Mouse (Mus musculus): Measurements from ENCODE around the gene Prom2. TPM values are rescaled to one million over a fixed set of nuclear protein-coding genes. Genes with fewer than 3 reads are reported as not detected.

Gene Prom2
- polyA plus RNA-seq, 1 experiment from 2014 or later: 17.2 TPM

DNA sequence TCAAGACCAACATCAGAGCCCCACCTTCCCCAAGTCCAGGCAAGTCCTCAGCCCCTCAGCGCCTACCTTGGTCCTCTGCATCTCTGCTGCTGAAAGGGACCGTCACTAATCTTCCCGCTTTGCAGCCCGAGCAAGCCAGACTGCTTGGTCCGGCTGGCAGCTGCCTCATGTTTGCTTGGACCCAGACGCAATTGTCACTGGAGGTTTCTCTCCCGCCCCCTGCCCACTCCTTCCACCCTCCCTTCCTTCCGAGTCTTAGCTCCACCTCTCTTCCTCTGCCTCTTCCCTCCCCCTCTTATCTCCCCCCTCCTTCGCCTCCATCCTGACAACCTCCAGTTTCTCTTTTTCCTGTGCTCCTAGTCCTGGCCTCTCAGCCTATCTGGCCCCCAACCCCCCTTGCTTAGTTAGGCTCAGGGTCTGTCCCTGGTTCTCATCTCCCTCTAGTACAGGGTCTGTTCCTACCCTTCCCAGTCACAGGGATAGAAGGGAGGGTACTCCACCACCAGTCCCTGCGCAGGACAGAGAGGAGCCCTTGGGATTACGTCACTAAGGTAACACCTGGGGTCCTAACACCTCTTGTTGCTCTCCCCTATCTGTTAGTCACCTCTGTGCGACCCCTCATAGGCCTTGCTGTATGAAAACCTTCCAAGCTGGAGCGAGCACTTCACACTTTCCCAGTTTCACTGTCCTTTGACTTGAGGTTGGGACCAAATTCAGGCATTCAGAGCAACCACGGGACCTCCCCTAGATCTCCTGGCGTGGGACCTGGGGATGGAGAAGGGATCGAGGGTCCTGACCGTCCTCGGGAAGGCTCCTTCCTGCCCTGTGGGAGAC lies 19.9 kb downstream of the Prom2 start:
- Histone ChIP-seq H3K9ac (ENCODE audit: low read length) (peak overlapping the region; percentile 45), H3K4me2 (replicated peaks; ENCODE audit: low read depth) (peak overlapping the region; percentile 49)
- DNase-seq (ENCODE audit: low spot score): peak; percentile 25

GRCm38 (mm10) chr2:127520123-127520522 lies 21.1 kb downstream of the Prom2 start:
- no peak overlapping the region for H3K4me3 ChIP-seq (ENCODE audit: low read depth, low read length)
- ATAC-seq (ENCODE audit: low FRiP score, low TSS enrichment) (no peak), DNase-seq (ENCODE audit: low spot score) (no peak)
- no peaks in the 10 kb centered on the region for H3K36me3 ChIP-seq (ENCODE audit: control insufficient read depth, insufficient read depth, low read length)
- TF ChIP-seq CTCF (IDR thresholded peaks at IDR 0.05; ENCODE audit: low read depth) (no peak), EP300 (optimal IDR thresholded peaks at IDR 0.05) (no peak)
- no peaks in the 10 kb centered on the region for H3K27me3 ChIP-seq (ENCODE audit: control insufficient read depth, insufficient read depth, low read length)
- H3K9me3 ChIP-seq (ENCODE audit: control insufficient read depth, low read length): no peaks in the 10 kb centered on the region
- no peak overlapping the region for H3K27ac ChIP-seq (replicated peaks)
- H3K4me2 ChIP-seq (replicated peaks; ENCODE audit: low read depth): no peak overlapping the region
- no peak overlapping the region for H3K9ac ChIP-seq (ENCODE audit: low read length)
- H3K4me1 ChIP-seq (replicated peaks; ENCODE audit: control insufficient read depth, insufficient read depth): no peaks in the 10 kb centered on the region; the same call in 1 of the 2 replicates

More for the DNA sequence above, 19.9 kb downstream of the Prom2 start:
- peak; percentile 39 for ATAC-seq (ENCODE audit: low FRiP score, low TSS enrichment)
- WGBS: 5% methylated on average over 17 of the region's 18 CpGs
- Histone ChIP-seq H3K4me1 (replicated peaks; ENCODE audit: control insufficient read depth, insufficient read depth) (no peaks in the 10 kb centered on the region; the same call in 1 of the 2 replicates), H3K27ac (replicated peaks) (no peak overlapping the region), H3K4me3 (ENCODE audit: low read depth, low read length) (peak overlapping the region; percentile 25), H3K27me3 (ENCODE audit: control insufficient read depth, insufficient read depth, low read length) (no peaks in the 10 kb centered on the region), H3K36me3 (ENCODE audit: control insufficient read depth, insufficient read depth, low read length) (no peaks in the 10 kb centered on the region), H3K9me3 (ENCODE audit: control insufficient read depth, low read length) (no peaks in the 10 kb centered on the region)
- TF ChIP-seq EP300 (optimal IDR thresholded peaks at IDR 0.05): no peak
- TF ChIP-seq CTCF (IDR thresholded peaks at IDR 0.05; ENCODE audit: low read depth): no peak

DNA sequence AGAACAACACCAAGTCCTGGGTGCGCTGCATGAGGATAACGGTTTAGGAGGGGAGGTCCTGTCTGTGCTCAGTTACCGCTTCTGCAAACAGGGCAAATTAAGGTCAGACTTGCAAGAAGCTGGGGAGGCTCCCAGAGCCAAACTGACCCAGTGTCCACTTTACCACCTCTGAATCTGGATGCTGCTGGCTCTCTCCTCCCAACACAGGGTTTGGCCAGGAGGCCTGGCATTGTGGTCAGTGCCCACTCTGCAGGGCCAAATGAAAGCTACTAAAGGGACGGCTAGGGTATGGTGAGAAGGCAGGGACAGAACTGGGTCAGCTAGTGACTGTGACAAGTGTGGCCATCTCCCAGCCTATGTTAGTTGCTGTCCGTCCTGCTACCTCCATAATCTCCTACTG lies 22.0 kb downstream of the Prom2 start:
- no peak for DNase-seq (ENCODE audit: low spot score)
- Histone ChIP-seq H3K36me3 (ENCODE audit: control insufficient read depth, insufficient read depth, low read length) (no peaks in the 10 kb centered on the region), H3K4me2 (replicated peaks; ENCODE audit: low read depth) (no peak overlapping the region), H3K9me3 (ENCODE audit: control insufficient read depth, low read length) (no peaks in the 10 kb centered on the region), H3K4me1 (replicated peaks; ENCODE audit: control insufficient read depth, insufficient read depth) (no peaks in the 10 kb centered on the region; the same call in 1 of the 2 replicates), H3K9ac (ENCODE audit: low read length) (no peak overlapping the region), H3K27me3 (ENCODE audit: control insufficient read depth, insufficient read depth, low read length) (no peaks in the 10 kb centered on the region), H3K4me3 (ENCODE audit: low read depth, low read length) (no peak overlapping the region), H3K27ac (replicated peaks) (no peak overlapping the region)
- ATAC-seq (ENCODE audit: low FRiP score, low TSS enrichment): no peak
- WGBS: 72% methylated on average over 5 of the region's 5 CpGs
- TF ChIP-seq CTCF (IDR thresholded peaks at IDR 0.05; ENCODE audit: low read depth): no peak
- no peak for TF ChIP-seq EP300 (optimal IDR thresholded peaks at IDR 0.05)

DNA sequence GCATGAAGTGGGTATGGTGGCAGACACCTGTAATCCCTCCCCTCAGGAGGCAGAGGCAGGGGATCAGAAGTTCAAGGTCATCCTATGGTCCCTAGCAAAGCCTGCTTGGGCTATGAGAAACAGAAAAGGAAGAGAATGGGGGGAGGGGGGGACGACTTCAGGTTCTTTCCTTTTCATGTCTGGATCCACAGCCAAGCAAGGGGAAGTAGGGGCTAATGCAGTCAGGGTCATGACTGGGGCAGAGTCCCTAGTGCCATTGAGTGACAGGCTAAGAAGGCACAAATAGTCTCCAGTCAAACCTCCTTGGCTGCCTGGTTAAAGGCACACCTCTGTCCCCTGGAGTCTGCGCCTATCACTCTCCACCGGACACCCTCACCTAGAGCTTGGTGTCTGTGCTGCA lies 22.4 kb downstream of the Prom2 start:
- no peak overlapping the region for H3K4me2 ChIP-seq (replicated peaks; ENCODE audit: low read depth)
- no peak overlapping the region for H3K27ac ChIP-seq (replicated peaks)
- no peaks in the 10 kb centered on the region for H3K36me3 ChIP-seq (ENCODE audit: control insufficient read depth, insufficient read depth, low read length)
- TF ChIP-seq CTCF (IDR thresholded peaks at IDR 0.05; ENCODE audit: low read depth) (no peak), EP300 (optimal IDR thresholded peaks at IDR 0.05) (no peak)
- no peaks in the 10 kb centered on the region for H3K27me3 ChIP-seq (ENCODE audit: control insufficient read depth, insufficient read depth, low read length)
- no peaks in the 10 kb centered on the region; the same call in 1 of the 2 replicates for H3K4me1 ChIP-seq (replicated peaks; ENCODE audit: control insufficient read depth, insufficient read depth)
- H3K9me3 ChIP-seq (ENCODE audit: control insufficient read depth, low read length): no peaks in the 10 kb centered on the region
- ATAC-seq (ENCODE audit: low FRiP score, low TSS enrichment) (no peak), DNase-seq (ENCODE audit: low spot score) (no peak)
- H3K4me3 ChIP-seq (ENCODE audit: low read depth, low read length): no peak overlapping the region
- WGBS: 64% methylated on average over 3 of the region's 3 CpGs
- no peak overlapping the region for H3K9ac ChIP-seq (ENCODE audit: low read length)

- Histone ChIP-seq H3K9ac (ENCODE audit: low read length) (no peak overlapping the region), H3K4me3 (ENCODE audit: low read depth, low read length) (no peak overlapping the region), H3K27me3 (ENCODE audit: control insufficient read depth, insufficient read depth, low read length) (no peaks in the 10 kb centered on the region), H3K36me3 (ENCODE audit: control insufficient read depth, insufficient read depth, low read length) (no peaks in the 10 kb centered on the region), H3K4me2 (replicated peaks; ENCODE audit: low read depth) (no peak overlapping the region), H3K4me1 (replicated peaks; ENCODE audit: control insufficient read depth, insufficient read depth) (no peaks in the 10 kb centered on the region; the same call in 1 of the 2 replicates), H3K9me3 (ENCODE audit: control insufficient read depth, low read length) (no peaks in the 10 kb centered on the region), H3K27ac (replicated peaks) (no peak overlapping the region)
- TF ChIP-seq EP300 (optimal IDR thresholded peaks at IDR 0.05) (no peak), CTCF (IDR thresholded peaks at IDR 0.05; ENCODE audit: low read depth) (no peak)
- peak; percentile 49; the same call in 1 of the 2 replicates for ATAC-seq (ENCODE audit: low FRiP score, low TSS enrichment)
- WGBS: 28% methylated on average over 3 of the region's 3 CpGs
- DNase-seq (ENCODE audit: low spot score): no peak
Measured at GRCm38 (mm10) chr2:127518273-127518672, 23.0 kb downstream of the Prom2 start.

DNA sequence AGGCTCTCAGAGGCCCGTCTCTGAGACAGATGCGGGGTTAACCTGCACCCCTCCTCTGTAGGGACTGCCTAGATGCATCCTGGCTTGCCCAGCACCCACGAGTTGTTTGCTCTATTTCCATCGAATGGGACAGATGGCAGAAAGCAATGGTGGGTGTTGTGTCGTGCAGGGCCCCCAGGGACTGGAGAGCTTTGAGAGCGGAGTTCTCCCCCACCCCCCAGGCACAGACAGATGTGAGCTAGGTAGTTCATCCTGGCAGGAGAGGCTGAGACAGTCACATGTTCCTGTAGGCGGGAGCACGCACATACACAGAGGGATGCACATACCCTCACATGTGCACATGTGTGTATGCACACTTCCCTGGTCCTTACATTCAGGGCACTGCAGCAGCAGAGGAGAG lies 24.2 kb downstream of the Prom2 start:
- Histone ChIP-seq H3K27me3 (ENCODE audit: control insufficient read depth, insufficient read depth, low read length) (no peaks in the 10 kb centered on the region), H3K36me3 (ENCODE audit: control insufficient read depth, insufficient read depth, low read length) (no peaks in the 10 kb centered on the region), H3K27ac (replicated peaks) (no peak overlapping the region), H3K4me2 (replicated peaks; ENCODE audit: low read depth) (no peak overlapping the region), H3K4me1 (replicated peaks; ENCODE audit: control insufficient read depth, insufficient read depth) (no peaks in the 10 kb centered on the region; the same call in 1 of the 2 replicates), H3K4me3 (ENCODE audit: low read depth, low read length) (no peak overlapping the region), H3K9me3 (ENCODE audit: control insufficient read depth, low read length) (no peaks in the 10 kb centered on the region), H3K9ac (ENCODE audit: low read length) (no peak overlapping the region)
- 80% methylated on average over 8 of the region's 8 CpGs for WGBS
- DNase-seq (ENCODE audit: low spot score): no peak
- no peak for ATAC-seq (ENCODE audit: low FRiP score, low TSS enrichment)
- TF ChIP-seq EP300 (optimal IDR thresholded peaks at IDR 0.05): no peak
- no peak for TF ChIP-seq CTCF (IDR thresholded peaks at IDR 0.05; ENCODE audit: low read depth)

Measured in stomach, postnatal 0 days (tissue).